Mouse (Mus musculus) spleen, adult 2 months (tissue): Measurements from ENCODE around the gene Arhgef12. TPM values are rescaled to one million over a fixed set of nuclear protein-coding genes. Genes with fewer than 3 reads are reported as not detected.
"Not testable (repeated sequence)": the region's sequence is repeated elsewhere in the genome, so short reads cannot be mapped to it uniquely, and the experiment has no call there.

Experiments
- DNase-seq, 2 experiments: peaks; one replicate each; pipeline versions ENCODE4 v3.0.0 to v3.0.0-alpha.2; 2012 to 2021; ENCODE audit warnings: low spot score in 2 of 2, low read depth in 1 of 2
- H3K27ac ChIP-seq: fragments of 200-500 bp; 2 replicates; pipeline ENCODE4 v1.5.1; 2012; ENCODE audit warnings: low read length, inconsistent platforms; ENCODE audit not compliant: insufficient read depth
- H3K27me3 ChIP-seq: fragments of 200-500 bp; 2 replicates; pipeline ENCODE4 v1.6.1; 2012; ENCODE audit warnings: mild to moderate bottlenecking, moderate library complexity, low read length, inconsistent platforms; ENCODE audit not compliant: control insufficient read depth, insufficient read depth
- H3K36me3 ChIP-seq: fragments of 200-500 bp; 2 replicates; pipeline ENCODE4 v1.6.1; 2012; ENCODE audit warnings: mild to moderate bottlenecking, low read length, inconsistent platforms; ENCODE audit not compliant: control insufficient read depth, insufficient read depth
- H3K4me1 ChIP-seq: fragments of 200-500 bp; 2 replicates; pipeline ENCODE4 v1.6.1; 2011; ENCODE audit warnings: inconsistent platforms; ENCODE audit not compliant: control insufficient read depth, insufficient read depth, insufficient read length
- H3K4me3 ChIP-seq: fragments of 200-500 bp; 2 replicates; pipeline ENCODE4 v1.5.1; 2011; ENCODE audit warnings: mild to moderate bottlenecking, inconsistent platforms; ENCODE audit not compliant: insufficient read depth, insufficient read length; ENCODE audit errors: extremely low read depth
- CTCF ChIP-seq: fragments of 200-500 bp; IDR thresholded peaks from 2 replicates; pipeline ENCODE4 v1.5.1; 2011; ENCODE audit warnings: mild to moderate bottlenecking, inconsistent platforms; ENCODE audit not compliant: insufficient read depth, insufficient read length, insufficient replicate concordance; ENCODE audit errors: extremely low read depth
- POLR2A ChIP-seq: fragments of 200-500 bp; IDR thresholded peaks from 2 replicates; pipeline ENCODE4 v1.6.1; 2011; ENCODE audit warnings: low read depth, low read length, inconsistent platforms
- WGBS: fragments of 180-500 bp; shearing (Covaris S2); methylation state at CpG from one replicate; pipeline ENCODE4 v1.1.7; 2018; 5-methylcytosine and 5-hydroxymethylcytosine counted together
- polyA plus RNA-seq: library from polyadenylated mRNA; depleted of rRNA; stranded (reverse); fragments of >200 nt; gene quantifications from 2 replicates; pipeline ENCODE4 v1.2.3, GENCODE M21; 2012

Gene Arhgef12
- polyA plus RNA-seq, 1 experiment = 9.0 TPM

GRCm38 (mm10) chr9:42967731-42968130, 139.3 kb downstream of the Arhgef12 start:
- peaks cover 3% of the 10 kb centered on the region for H3K36me3 ChIP-seq

GRCm38 (mm10) chr9:42964809-42965208, 142.2 kb downstream of the Arhgef12 start:
- H3K4me3 ChIP-seq, H3K27me3 ChIP-seq, DNase-seq, H3K27ac ChIP-seq, H3K36me3 ChIP-seq, H3K4me1 ChIP-seq: not testable (repeated sequence)
- WGBS = 84% methylated on average over 3 of the region's 3 CpGs

More at GRCm38 (mm10) chr9:42967731-42968130, 139.3 kb downstream of the Arhgef12 start:
- no peaks in the 10 kb centered on the region for H3K4me1 ChIP-seq
- TF ChIP-seq POLR2A (no peak), CTCF (no peak)
- WGBS = 91% methylated on average over 9 of the region's 9 CpGs
- H3K4me3 ChIP-seq = no peak overlapping the region
- H3K27me3 ChIP-seq = no peaks in the 10 kb centered on the region
- DNase-seq = no peak
- H3K27ac ChIP-seq = no peak overlapping the region

- Histone ChIP-seq H3K4me1 (no peaks in the 10 kb centered on the region), H3K4me3 (no peak overlapping the region), H3K36me3 (peaks cover 3% of the 10 kb centered on the region), H3K27ac (no peak overlapping the region), H3K27me3 (no peaks in the 10 kb centered on the region)
- TF ChIP-seq POLR2A = no peak
- no peak for TF ChIP-seq CTCF
- WGBS = 88% methylated on average over 12 of the region's 12 CpGs
- no peak for DNase-seq
These were observed 142.7 kb downstream of the Arhgef12 start for GRCm38 (mm10) chr9:42964366-42964765.

- Histone ChIP-seq H3K27me3 (no peaks in the 10 kb centered on the region), H3K27ac (no peak overlapping the region), H3K36me3 (no peaks in the 10 kb centered on the region), H3K4me1 (no peaks in the 10 kb centered on the region), H3K4me3 (no peak overlapping the region)
- WGBS = 89% methylated on average over 6 of the region's 6 CpGs
- no peak for TF ChIP-seq CTCF
- no peak for TF ChIP-seq POLR2A
- no peak for DNase-seq
These were observed 144.5 kb downstream of the Arhgef12 start for GRCm38 (mm10) chr9:42962506-42962905.

GRCm38 (mm10) chr9:42958401-42958800, 148.6 kb downstream of the Arhgef12 start:
- DNase-seq = no peak
- Histone ChIP-seq H3K27me3 (no peaks in the 10 kb centered on the region), H3K36me3 (no peaks in the 10 kb centered on the region), H3K4me1 (no peaks in the 10 kb centered on the region), H3K4me3 (no peak overlapping the region), H3K27ac (no peak overlapping the region)
- WGBS = 71% methylated on average over 7 of the region's 7 CpGs
- TF ChIP-seq POLR2A (no peak), CTCF (no peak)

GRCm38 (mm10) chr9:42948381-42948780, 158.7 kb downstream of the Arhgef12 start:
- no peak for DNase-seq
- H3K27ac ChIP-seq = no peak overlapping the region
- 33% methylated on average over 1 of the region's 1 CpGs for WGBS
- H3K4me1 ChIP-seq = peaks cover 4% of the 10 kb centered on the region; the same call in 1 of the 2 replicates
- TF ChIP-seq CTCF (no peak), POLR2A (no peak)
- no peaks in the 10 kb centered on the region for H3K36me3 ChIP-seq
- H3K27me3 ChIP-seq = peaks cover 12% of the 10 kb centered on the region
- H3K4me3 ChIP-seq = no peak overlapping the region

GRCm38 (mm10) chr9:42945174-42945573, 161.9 kb downstream of the Arhgef12 start:
- Histone ChIP-seq H3K27ac (no peak overlapping the region), H3K4me3 (no peak overlapping the region), H3K4me1 (peaks cover 4% of the 10 kb centered on the region; the same call in 1 of the 2 replicates), H3K27me3 (peaks cover 17% of the 10 kb centered on the region), H3K36me3 (no peaks in the 10 kb centered on the region)
- no peak for DNase-seq
- 19% methylated on average over 7 of the region's 7 CpGs for WGBS
- no peak for TF ChIP-seq CTCF
- no peak for TF ChIP-seq POLR2A
